ENCODE assay signal across 8 mouse cellular contexts in genomic region chr2:20520636-20521595, GRCm38 (mm10).
DNase-seq lines count a peak whose midpoint lies in the region; ATAC-seq and TF ChIP-seq lines count a peak whose summit lies in the region.

No protein-coding gene starts in this region.

- H3K36me3 ChIP-seq in kidney, adult 2 months (ENCODE audit: control insufficient read depth, insufficient read depth, low read length): no peaks in the 10 kb centered on the region
- no peaks in the 10 kb centered on the region for H3K36me3 ChIP-seq in kidney, embryonic 15.5 days

- peak; percentile 39 for DNase-seq in kidney, adult 2 months
- DNase-seq in kidney, adult 8-10 months: no peak
- DNase-seq in embryo, embryonic 10.5 days (ENCODE audit: low spot score): peak; percentile 57
- peak; percentile 59 to 74 for DNase-seq in heart, adult 9 months (ENCODE audit: low spot score in 2 of 2)
- DNase-seq in mesoderm, embryonic 11.5 days (ENCODE audit: low read depth, low spot score): peak; percentile 26
- DNase-seq in cerebellum, adult 8-10 months: no peak
- no peak for DNase-seq in adipocyte (ENCODE audit: low spot score)

- peaks cover 8% of the 10 kb centered on the region; the same call in 1 of the 2 replicates for H3K4me1 ChIP-seq in kidney, adult 2 months (ENCODE audit: control insufficient read depth, insufficient read depth, low read length)
- H3K4me1 ChIP-seq in kidney, embryonic 15.5 days: peaks cover 33% of the 10 kb centered on the region

- peak overlapping the region; percentile 39 for H3K4me3 ChIP-seq in kidney, adult 2 months (ENCODE audit: insufficient read depth, low read depth, low read length)
- H3K4me3 ChIP-seq in kidney, embryonic 15.5 days (replicated peaks): peak overlapping the region; percentile 69

- WGBS in kidney, adult 2 months: 31% methylated on average over 23 of the region's 23 CpGs
- WGBS in kidney, embryonic 15.5 days: 13% methylated on average over 23 of the region's 23 CpGs

- ATAC-seq in kidney, embryonic 15.5 days (replicated peaks; ENCODE audit: low FRiP score): peak; percentile 57

- H3K9ac ChIP-seq in kidney, embryonic 15.5 days: peak overlapping the region; percentile 74

- TF ChIP-seq POLR2A in kidney, adult 2 months (IDR thresholded peaks at IDR 0.05; ENCODE audit: low read depth, low read length): no peak

- H3K4me2 ChIP-seq in kidney, embryonic 15.5 days: peak overlapping the region; percentile 65

- no peak for TF ChIP-seq CTCF in kidney, adult 2 months (conservative IDR thresholded peaks at IDR 0.05; ENCODE audit: insufficient read depth, insufficient read length, low read depth, low read length)

- H3K27ac ChIP-seq in kidney, adult 2 months (ENCODE audit: insufficient read depth, low read depth, low read length): peak overlapping the region; percentile 32; the same call in 1 of the 2 replicates
- peak overlapping the region; percentile 94 for H3K27ac ChIP-seq in kidney, embryonic 15.5 days

- H3K9me3 ChIP-seq in kidney, embryonic 15.5 days (replicated peaks): no peaks in the 10 kb centered on the region

- no peaks in the 10 kb centered on the region for H3K27me3 ChIP-seq in kidney, adult 2 months (replicated peaks; ENCODE audit: control insufficient read depth, insufficient read depth, low read length)
- no peaks in the 10 kb centered on the region for H3K27me3 ChIP-seq in kidney, embryonic 15.5 days

Comparison
In these comparisons a context has a peak if more than half of its experiments do, and no peak if none do; other contexts are left out.
1. DNase-seq: peak in kidney, adult 2 months (single experiment), embryo, embryonic 10.5 days (single experiment), heart, adult 9 months (2 of 2) and mesoderm, embryonic 11.5 days (single experiment); none in kidney, adult 8-10 months (0 of 2), cerebellum, adult 8-10 months (single experiment) and adipocyte (single experiment).